Mouse (Mus musculus): ENCODE data around the gene Mettl23. TPM values are rescaled to one million over a fixed set of nuclear protein-coding genes. Genes with fewer than 3 reads are reported as not detected.
"Not testable (repeated sequence)": the region's sequence is repeated elsewhere in the genome, so short reads cannot be mapped to it uniquely, and the experiment has no call there.

Mettl23 gene
- total RNA-seq, 2 experiments from 2014 or later = 28.6 to 29.7 TPM

GRCm38 (mm10) chr11:116868129-116868528 lies 25.1 kb downstream of the Mettl23 start:
- peak in 1 of 2 experiments; percentile 36 for DNase-seq (ENCODE audit: low spot score in 2 of 2)
- intact Hi-C loops (cut with DNase I) = no loop called here

- intact Hi-C loops (cut with DNase I) = no loop called here
- no peak for DNase-seq (ENCODE audit: low spot score in 2 of 2)
Measured at GRCm38 (mm10) chr11:116869223-116869622, 26.1 kb downstream of the Mettl23 start.

GRCm38 (mm10) chr11:116869641-116870040 lies 26.6 kb downstream of the Mettl23 start:
- intact Hi-C loops (cut with DNase I) = no loop called here
- no peak for DNase-seq (ENCODE audit: low spot score in 2 of 2)

DNA sequence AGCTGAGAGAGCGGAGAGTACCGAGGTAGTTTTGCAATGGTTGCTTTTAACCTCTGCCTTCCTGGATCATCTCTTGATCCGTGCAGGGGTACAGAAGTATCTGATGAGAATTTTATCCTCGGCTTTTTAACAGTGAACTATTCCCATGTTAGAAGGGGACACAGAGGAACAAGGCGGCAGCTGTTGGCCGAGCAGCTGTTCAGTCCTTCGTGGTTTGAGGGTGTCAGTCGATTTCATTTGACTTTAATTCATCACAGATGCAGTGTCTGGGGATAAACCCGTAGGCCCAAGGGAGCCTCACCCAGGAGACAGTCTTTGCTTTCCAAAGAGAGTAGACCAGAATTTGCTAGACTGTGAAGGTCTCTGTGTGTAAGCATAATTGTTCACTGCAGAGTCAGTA lies 28.5 kb downstream of the Mettl23 start:
- intact Hi-C loops (cut with DNase I) = no loop called here
- no peak for DNase-seq (ENCODE audit: low spot score in 2 of 2)

- peak; percentile 44 to 84 for DNase-seq (ENCODE audit: low spot score in 2 of 2)
- intact Hi-C loops (cut with DNase I) = no loop called here
Measured at GRCm38 (mm10) chr11:116873987-116874386, 30.9 kb downstream of the Mettl23 start.

- intact Hi-C loops (cut with DNase I) = no loop called here
Measured at GRCm38 (mm10) chr11:116878454-116878853, 35.4 kb downstream of the Mettl23 start.

GRCm38 (mm10) chr11:116880839-116881238 lies 37.8 kb downstream of the Mettl23 start:
- intact Hi-C loops (cut with DNase I) = loop anchor here (10.0 kb wide), 1 partner anchor 294 kb away; no protein-coding TSS in a partner anchor
- DNase-seq (ENCODE audit: low spot score in 2 of 2) = peak; percentile 18 to 71

More at GRCm38 (mm10) chr11:116878454-116878853, 35.4 kb downstream of the Mettl23 start:
- DNase-seq (ENCODE audit: low spot score in 2 of 2) = no peak

GRCm38 (mm10) chr11:116881440-116881839 lies 38.4 kb downstream of the Mettl23 start:
- intact Hi-C loops (cut with DNase I) = loop anchor here (10.0 kb wide), 1 partner anchor 293 kb away; no protein-coding TSS in a partner anchor
- peak; percentile 18 to 69 for DNase-seq (ENCODE audit: low spot score in 2 of 2)

DNA sequence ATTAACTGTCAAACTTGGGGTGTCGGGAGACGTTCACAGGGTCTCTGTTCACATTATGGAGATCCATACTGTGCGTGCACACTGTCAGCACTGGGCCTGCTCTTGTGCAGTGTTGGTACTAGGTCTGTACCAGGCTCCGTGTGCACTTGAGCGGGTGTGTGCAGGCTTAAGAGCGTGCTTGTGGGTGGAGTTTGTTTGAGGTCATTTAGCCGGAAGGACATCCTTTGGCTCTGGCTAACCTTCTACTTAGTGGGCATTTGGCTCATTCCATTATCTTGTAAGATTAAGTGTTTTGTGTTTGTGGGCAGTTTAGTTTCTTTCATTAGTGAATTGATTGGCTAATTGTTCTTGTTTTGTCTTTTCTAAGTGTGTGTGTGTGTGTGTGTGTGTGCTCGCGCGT lies 39.4 kb downstream of the Mettl23 start:
- DNase-seq (ENCODE audit: low spot score in 2 of 2) = no peak
- intact Hi-C loops (cut with DNase I) = loop anchor here (10.0 kb wide), 1 partner anchor 292 kb away; no protein-coding TSS in a partner anchor

DNA sequence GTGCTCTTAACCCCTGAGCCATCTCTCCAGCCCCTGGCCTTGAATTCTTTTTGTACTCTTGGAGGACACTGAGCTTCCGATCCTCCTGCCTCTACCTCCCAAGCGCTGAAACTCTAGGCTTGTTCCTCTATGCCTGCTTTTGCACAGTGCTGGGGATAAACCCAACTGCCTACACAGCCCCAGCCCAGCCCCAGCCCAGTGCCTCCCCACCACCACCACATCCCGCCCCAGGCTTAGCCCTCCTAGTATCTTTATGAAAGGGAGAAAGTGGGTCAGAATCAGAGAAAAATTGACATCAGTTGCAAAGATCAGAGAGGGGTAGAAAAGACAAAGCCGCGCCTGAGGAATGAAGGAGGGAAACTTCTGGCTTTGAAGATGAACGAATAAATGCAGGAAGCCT lies 41.0 kb downstream of the Mettl23 start:
- intact Hi-C loops (cut with DNase I) = loop anchor here (10.0 kb wide), 1 partner anchor 291 kb away; no protein-coding TSS in a partner anchor
- DNase-seq (ENCODE audit: low spot score in 2 of 2) = no peak

- DNase-seq (ENCODE audit: low spot score in 2 of 2) = peak; percentile 82 to 87
- intact Hi-C loops (cut with DNase I) = loop anchor here (1.0 to 10.0 kb wide), 3 partner anchors 117 to 289 kb away; no protein-coding TSS in a partner anchor
Measured at GRCm38 (mm10) chr11:116885275-116886151, 42.4 kb downstream of the Mettl23 start.

- DNase-seq (ENCODE audit: low spot score in 2 of 2) = no peak
- intact Hi-C loops (cut with DNase I) = loop anchor here (5.0 to 10.0 kb wide), 2 partner anchors 115 to 288 kb away; no protein-coding TSS in a partner anchor
Measured at GRCm38 (mm10) chr11:116887136-116887535, 44.1 kb downstream of the Mettl23 start.

DNA sequence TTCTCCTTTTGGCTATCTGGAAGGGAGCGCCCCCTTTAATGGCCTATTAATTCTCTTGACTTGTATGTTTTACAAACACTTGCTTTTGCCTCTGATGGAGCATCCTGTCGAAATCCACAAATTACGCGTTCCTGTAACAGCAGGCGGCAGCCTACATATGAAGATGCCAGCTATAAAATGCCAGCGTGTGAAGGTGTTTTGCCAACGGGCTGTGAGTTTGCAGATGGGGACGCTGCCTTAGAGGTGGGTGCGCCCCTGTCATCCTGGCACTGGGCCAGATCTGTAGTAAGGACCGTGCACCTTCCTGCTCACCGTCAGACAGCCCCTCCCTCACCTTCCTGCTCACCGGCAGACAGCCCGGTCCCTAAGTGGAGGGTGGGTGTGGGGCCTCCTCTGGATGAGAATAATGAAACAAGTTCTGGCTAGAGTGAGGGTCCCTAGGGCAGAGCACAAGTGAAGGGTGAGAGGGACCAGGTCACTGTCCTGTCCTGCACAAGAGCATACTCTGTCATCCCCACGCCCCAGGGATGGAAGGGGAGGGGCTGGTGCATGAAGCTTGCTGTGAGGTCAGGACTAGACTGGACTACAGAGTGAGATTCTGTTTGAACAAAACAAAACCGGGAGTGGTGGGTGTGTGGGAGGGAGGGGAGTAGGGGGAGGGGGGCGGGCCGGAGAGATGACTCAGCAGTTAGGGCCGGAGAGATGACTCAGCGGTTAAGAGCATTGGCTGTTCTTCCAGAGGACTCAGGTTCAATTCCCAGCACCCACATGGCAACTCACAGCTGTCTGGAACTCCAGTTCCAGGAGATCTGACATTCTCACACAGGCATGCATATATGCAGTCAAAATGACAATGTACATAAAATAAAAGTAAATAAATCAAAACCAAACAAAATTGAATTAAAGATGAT lies 50.7 kb downstream of the Mettl23 start:
- peak; percentile 22 to 51 for DNase-seq (ENCODE audit: low spot score in 2 of 2)
- intact Hi-C loops (cut with DNase I) = no loop called here

DNA sequence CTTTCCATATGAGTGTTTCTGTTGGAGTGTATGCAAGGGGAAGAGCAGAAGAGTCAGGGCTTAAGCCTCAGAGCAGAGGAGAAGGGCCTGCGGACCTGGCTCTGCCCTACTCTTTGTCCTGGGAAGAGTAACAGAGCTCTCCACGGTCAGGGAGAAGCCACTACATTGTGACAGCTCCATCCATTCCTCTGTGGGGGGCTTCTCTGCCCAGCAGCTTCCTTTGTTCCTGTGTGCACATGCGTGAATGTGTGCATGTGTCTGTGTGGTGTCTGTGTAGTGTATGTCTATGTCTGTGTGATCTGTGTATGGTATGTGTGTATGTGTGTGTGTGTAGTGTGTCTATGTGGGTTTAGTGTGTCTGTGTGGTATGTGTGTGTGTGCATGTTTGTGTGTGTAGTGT lies 52.3 kb downstream of the Mettl23 start:
- no peak for DNase-seq (ENCODE audit: low spot score in 2 of 2)
- intact Hi-C loops (cut with DNase I) = no loop called here

GRCm38 (mm10) chr11:116899247-116899646 lies 56.2 kb downstream of the Mettl23 start:
- intact Hi-C loops (cut with DNase I) = no loop called here

DNA sequence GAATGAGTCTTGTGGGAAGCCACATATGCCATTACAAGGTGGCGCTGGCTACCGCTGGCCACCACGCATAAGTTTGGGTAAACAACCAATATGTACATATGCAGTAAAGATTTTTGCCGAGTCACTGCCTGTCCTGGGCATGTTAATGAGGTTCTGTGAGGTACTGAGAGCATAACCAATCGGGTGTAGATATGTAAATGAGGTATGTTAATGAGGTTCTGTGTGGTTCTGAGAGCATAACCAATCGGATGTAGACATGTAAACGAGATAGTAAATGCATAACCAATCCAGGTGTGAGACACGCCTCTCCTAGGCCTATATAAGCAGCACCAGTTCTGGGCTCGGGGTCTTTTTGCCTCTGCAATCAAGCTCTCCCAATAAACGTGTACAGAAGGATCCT lies 59.5 kb downstream of the Mettl23 start:
- DNase-seq (ENCODE audit: low spot score in 2 of 2); intact Hi-C loops (cut with DNase I): not testable (repeated sequence)

More at GRCm38 (mm10) chr11:116899247-116899646, 56.2 kb downstream of the Mettl23 start:
- DNase-seq (ENCODE audit: low spot score in 2 of 2) = no peak

All from left cerebral cortex, postnatal 25 days (tissue).